Mouse (Mus musculus) CD4-positive helper T cell, adult 2 months (primary cell): ENCODE measurements at regions not wholly inside any gene's neighbourhood (a gene's known extent, or its start where the extent isn't known, plus 50 kb on each side); places are given as distances from the start of the nearest gene placed in this dataset.

Experiments
- DNase-seq: peaks from one replicate; pipeline ENCODE4 v3.0.0-alpha.2; 2012; ENCODE audit warnings: low read depth, missing footprints, low spot score

DNA sequence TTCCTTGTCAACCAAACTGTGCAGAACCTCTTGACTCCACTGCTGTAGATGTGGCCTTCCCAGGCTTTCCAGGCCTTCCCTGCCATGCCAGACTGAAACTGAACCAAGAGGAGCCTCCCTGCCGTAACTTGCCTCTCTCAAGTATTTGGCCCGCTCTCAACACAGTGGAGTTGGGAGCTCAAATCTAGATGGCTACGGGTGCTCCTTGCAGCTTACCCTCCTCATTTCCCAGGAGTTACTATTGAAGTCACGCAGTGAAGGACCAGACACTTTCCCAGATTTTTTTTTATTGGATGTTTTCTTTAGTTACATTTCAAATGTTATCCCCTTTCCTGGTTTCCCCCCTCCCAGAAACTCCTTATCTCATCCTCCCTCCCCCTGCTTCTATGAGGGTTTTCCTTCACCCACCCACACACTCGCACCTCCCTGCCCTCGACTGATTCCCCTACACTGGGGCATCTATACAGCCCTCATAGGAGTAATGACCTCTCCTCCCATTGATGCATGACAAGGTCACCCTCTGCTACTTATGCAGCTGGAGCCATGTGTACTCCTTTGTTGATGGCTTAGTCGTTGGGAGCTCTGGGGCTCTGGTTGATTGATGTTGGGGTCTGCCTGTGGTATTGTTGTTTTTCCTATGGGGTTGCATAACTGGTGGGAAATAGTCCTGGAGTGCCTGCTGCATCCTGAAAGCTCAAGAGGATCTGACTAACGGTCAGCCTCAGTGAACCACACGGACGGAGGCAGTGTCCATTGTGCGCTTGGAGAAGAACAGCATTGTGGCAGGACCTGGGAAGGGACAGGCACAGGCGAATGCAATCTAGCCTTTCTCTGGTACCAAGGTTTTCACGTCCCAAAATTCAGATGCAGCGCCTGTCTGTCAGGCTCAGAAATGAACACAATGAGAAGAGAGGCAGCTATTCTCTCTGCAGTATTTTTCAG lies 602.5 kb downstream of the Dok5 start:
- DNase-seq: no peak

GRCm38 (mm10) chr2:171332826-171333225 lies 601.2 kb downstream of the Dok5 start:
- DNase-seq: no peak

GRCm38 (mm10) chr2:171331529-171331928 lies 599.9 kb downstream of the Dok5 start:
- DNase-seq: no peak

DNA sequence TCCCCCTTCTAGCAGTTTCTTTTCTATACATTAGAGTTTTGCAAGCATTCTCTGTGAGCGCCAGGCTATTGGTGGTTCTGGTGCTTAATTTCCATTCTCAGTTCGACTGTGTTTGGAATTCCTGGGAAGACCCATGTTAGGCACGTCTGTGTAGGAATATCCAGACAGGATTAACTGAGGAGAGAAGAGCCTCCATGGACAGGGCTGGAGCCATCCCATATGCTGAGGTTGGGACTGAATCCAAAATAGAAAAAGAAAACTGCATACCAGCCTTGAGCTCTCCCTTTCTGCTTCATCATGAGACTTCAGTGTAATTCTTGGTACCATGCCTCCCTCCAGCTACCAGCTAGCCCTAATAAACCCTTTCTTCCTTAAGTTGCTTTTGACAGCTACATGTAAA lies 595.3 kb downstream of the Dok5 start:
- DNase-seq: no peak

- DNase-seq: no peak
Measured at GRCm38 (mm10) chr2:171308486-171308885, 576.9 kb downstream of the Dok5 start.

- no peak for DNase-seq
Measured at GRCm38 (mm10) chr2:171306000-171306399, 574.4 kb downstream of the Dok5 start.

- no peak for DNase-seq
Measured at GRCm38 (mm10) chr2:171298519-171298918, 566.9 kb downstream of the Dok5 start.

DNA sequence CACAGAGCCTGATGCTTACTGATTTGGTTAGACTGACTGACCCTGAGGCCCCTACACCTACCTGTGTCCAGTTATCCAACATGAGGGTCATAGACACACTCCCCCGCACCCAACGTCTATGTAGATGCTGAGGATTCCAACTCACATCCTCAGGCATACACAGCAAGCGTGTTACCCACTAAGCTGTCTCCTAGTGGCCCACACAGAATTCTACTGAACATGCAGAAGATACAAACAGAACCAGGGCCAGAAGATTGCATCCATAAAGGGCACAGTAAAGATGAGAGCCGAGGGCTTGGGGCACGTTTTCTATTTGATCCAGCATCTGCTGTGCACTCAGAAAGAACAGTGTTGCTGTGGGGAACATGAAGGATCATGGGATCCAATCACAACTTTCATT lies 564.0 kb downstream of the Dok5 start:
- no peak for DNase-seq

DNA sequence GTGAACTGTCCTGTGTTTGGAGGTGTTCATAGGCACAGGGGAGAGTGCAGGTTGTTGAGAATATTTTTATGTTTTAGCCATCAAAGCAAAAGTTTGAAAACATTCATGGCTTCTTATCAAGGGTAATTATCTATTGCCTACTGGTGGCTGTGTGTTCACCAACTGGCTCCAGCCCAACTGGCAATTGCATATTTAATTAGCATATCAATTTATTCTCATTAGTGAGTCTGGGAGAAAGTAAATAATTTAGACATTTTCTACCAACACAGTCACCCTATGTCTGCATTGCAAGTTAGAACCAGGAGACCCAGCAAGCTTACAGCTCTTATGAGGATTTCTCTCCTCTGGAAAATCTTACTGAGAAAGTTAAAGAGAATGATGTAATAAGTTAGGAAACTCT lies 561.0 kb downstream of the Dok5 start:
- no peak for DNase-seq

DNA sequence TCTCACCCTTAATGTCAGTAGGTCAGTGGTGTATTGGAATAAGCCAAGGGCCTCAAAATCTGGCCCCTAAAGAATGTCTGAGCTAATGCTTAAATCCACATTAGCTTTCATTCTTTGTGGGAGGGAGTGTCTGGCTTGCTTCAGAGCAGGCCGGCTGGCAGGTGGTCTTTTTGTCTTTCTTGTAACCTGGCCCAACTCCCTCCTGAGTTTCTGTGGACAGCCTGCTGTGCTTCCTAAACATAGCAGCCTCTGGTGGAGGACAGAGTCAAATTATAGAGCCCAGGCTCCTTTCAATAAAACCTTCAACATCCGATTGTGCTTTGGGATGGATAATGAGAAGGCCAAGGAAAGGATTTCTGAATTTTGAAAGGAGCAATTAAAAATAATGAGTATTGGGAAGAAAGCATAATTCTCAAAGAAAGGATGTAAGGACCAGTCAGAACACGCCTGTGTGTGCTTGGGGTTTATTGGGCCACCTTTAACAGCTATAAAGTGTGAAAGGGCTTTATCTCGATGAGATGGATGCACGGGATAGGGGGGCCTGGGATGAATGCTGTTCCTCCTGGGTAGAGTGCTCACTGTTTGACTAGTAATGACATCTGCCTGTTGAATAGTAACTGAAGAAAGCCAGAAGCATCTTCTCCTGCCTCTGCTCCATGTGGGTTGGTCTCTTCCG lies 554.2 kb downstream of the Dok5 start:
- DNase-seq: no peak

- no peak for DNase-seq
Measured at GRCm38 (mm10) chr2:171280132-171280531, 548.5 kb downstream of the Dok5 start.

DNA sequence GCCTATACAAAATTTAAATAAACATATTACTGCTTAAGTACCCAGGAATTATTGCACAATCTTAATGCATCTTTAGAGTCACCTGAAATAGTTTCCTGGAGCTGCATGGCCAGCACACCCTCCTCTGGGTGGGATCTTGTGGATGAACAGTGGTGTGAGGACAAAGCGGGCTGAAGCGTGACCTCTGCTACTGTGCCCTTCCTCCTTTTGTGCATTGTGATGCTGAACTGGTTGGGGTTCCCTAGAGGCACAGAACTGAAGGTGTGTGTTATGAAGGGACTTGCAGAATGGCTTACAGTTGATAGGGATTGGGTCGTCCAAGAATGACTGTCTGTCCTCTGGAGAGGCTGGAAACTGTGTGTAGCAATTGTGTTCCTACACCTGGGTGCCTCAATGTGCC lies 547.7 kb downstream of the Dok5 start:
- no peak for DNase-seq

DNA sequence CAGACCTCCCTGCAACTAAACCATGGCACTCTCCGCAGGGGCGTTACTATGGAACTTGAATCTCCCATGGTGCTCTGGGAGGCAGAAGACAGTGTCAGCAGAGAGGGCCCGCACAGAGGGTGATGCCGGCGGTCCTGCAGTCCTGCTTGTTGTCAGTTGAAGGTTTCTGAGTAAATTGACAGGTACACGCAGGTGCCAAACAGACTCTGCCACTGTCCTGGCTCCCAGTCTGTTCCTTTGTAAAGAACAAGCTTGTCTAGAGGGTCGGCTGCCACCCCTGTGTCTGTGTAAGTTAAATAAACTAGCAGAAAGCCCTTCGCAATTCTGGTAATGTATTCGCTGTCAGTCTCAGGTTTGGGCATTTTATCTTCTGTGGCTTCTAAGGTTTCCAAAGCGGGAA lies 521.6 kb downstream of the Dok5 start:
- DNase-seq: no peak

DNA sequence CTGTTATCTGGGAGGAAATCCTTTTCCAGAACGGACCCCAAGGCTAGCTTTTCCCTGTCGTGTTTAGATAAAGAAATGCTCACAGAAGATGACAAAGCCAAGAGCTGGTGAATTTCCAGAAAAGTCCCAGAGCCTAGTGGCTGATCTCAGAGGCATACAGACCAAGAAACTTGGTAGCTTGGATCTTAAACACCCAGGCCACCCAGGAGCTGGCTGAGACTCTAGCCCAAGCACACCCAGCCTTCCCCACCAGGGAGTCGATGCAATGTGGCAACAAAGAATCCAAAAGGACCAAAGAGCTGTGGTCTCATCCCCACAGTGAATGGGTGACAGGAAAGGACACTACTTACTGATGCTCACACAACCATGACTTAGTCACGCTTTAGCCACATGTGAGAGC lies 513.8 kb downstream of the Dok5 start:
- DNase-seq: no peak

DNA sequence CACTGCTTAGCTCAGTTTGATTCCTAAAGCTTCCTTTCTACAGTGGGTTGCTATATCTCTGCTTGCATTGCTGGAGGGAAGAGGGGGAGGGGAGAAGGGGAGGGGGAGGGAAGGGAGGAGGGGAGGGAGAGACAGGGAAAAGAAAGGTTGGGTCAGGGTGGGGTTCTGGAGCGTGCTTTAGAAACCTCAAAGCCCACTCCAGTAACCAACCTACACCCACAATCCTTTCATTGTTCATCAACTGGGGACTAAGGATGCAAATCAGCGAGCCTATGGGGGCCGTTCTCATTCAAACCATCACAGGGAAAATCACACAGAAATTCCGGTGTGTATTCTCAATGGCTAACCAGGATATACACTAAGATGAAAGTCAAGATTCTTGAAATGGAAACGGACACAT lies 510.7 kb downstream of the Dok5 start:
- no peak for DNase-seq

DNA sequence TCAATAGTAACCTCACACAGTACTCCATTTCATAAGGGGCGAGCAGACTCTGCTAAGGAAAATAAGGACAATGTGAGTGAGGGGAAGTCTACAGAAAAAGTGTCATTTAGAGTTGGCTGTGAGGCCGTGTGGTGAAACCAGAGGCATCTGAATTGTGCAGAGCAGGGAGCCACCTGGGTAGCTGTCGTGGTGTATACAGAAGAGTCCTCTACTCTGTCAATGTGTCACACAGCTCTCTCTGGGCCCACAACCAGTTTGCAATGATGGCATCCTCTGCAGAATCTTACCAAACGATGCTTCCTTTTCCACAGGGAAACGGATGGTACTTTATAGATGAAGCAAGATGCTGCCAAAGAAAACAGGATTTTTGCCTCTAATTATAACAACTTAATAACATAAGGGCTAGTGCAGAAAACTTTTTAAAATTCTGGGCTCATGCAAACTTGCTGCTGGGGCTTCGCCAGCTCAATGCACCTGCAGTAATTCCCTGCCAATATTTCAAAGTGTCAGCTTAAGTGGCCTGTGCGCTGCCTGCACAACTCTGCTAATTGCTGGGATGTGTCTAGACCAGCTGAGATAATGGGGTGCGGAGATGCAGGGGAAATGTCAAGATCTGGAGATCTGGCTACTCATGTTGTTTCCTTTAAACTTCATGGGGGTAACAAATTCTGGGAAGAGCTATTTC lies 505.8 kb downstream of the Dok5 start:
- DNase-seq: no peak

DNA sequence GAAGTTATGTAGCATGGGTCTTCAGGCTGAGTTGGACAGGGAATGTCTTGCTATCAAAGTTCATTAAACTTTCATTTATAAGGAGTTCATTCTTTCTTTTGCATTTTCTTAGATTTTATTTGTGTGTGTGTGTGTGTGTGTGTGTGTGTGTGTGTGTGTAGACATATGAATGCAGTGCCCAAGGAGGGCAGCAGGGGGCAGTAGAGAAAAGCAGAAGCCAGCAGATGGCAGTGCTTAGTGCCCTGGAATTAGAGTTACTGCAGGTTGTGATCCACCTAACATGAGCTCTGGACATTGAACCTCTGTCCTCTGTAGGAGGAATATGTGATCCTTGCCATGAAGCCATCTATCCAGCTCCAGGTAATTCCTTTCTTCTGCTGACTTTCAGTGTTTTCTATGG lies 501.2 kb downstream of the Dok5 start:
- DNase-seq: no peak

- DNase-seq: no peak
Measured at GRCm38 (mm10) chr2:171231288-171232050, 499.9 kb downstream of the Dok5 start.

- no peak for DNase-seq
Measured at GRCm38 (mm10) chr2:171230536-171230935, 498.9 kb downstream of the Dok5 start.

GRCm38 (mm10) chr2:171228229-171228628 lies 496.6 kb downstream of the Dok5 start:
- no peak for DNase-seq

GRCm38 (mm10) chr2:171213792-171214191 lies 482.2 kb downstream of the Dok5 start:
- no peak for DNase-seq

DNA sequence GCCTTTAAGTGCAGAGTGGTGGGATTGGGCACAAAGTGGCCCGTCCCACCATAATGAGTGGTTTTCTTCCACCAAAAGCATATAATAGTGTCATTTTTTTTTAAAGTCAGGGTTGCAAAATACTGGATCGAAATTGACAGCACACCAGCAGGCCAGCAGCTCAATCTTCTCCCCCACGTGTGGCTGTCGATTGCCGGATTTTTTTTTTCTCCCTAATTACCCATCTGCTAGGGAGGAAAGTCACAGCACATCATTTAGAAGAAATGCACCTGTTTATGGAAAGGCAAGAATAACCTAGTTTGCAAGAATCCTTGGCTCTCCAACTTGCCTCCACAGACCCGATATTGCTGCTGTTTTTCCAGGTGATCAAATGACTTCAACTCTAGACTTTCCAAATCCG lies 464.9 kb downstream of the Dok5 start:
- no peak for DNase-seq
